Comparison of ENCODE assay signal across 10 mouse cellular contexts in genomic region chr4:46814954-46815353, GRCm38 (mm10).
DNase-seq lines count a peak whose midpoint lies in the region; ATAC-seq and TF ChIP-seq lines count a peak whose summit lies in the region.
"Had no signal": no experiment of that assay in that cellular context is flagged by ENCODE, and none has a peak within 500 bp of the region (broad histone marks: within the 10 kb centered on the region; RNA-seq: fewer than 3 reads in every experiment).

No protein-coding gene starts in this region.

- no peak overlapping the region for H3K4me2 ChIP-seq in hindbrain, postnatal 0 days (ENCODE audit: low read depth, low read length)
- H3K4me2 ChIP-seq: hindbrain, embryonic 13.5 days had no signal

- peak; percentile 34 for TF ChIP-seq CTCF in hindbrain, postnatal 0 days (IDR thresholded peaks at IDR 0.05; ENCODE audit: low read depth)

- no peak overlapping the region for H3K27ac ChIP-seq in hindbrain, postnatal 0 days
- H3K27ac ChIP-seq in hindbrain, embryonic 10.5 days: no peak overlapping the region
- H3K27ac ChIP-seq in midbrain, embryonic 10.5 days (replicated peaks): no peak overlapping the region
- H3K27ac ChIP-seq: hindbrain, embryonic 13.5 days had no signal

- WGBS in hindbrain, postnatal 0 days: 46% methylated on average over 4 of the region's 4 CpGs
- WGBS in hindbrain, embryonic 10.5 days: 73% methylated on average over 4 of the region's 4 CpGs
- WGBS in midbrain, embryonic 10.5 days: 86% methylated on average over 4 of the region's 4 CpGs

- 0 out of 2 replicates have a peak, but pooled peaks cover 8% of the 10 kb centered on the region for H3K36me3 ChIP-seq in hindbrain, postnatal 0 days (ENCODE audit: insufficient read depth, low read length)
- no peaks in the 10 kb centered on the region for H3K36me3 ChIP-seq in hindbrain, embryonic 10.5 days
- H3K36me3 ChIP-seq in midbrain, embryonic 10.5 days: no peaks in the 10 kb centered on the region

- DNase-seq in hindbrain, postnatal 0 days (ENCODE audit: low spot score): peak; percentile 52
- no peak for DNase-seq in hindbrain, embryonic 10.5 days (ENCODE audit: low spot score)
- DNase-seq in right cerebral cortex, adult 18-20 months: peak; percentile 64
- DNase-seq in right cerebral cortex, postnatal 36 days (ENCODE audit: low spot score in 2 of 2): no peak
- peak; percentile 61 to 69 for DNase-seq in cerebellum, adult 18-20 months
- no peak for DNase-seq in embryo, embryonic 11 days
- DNase-seq in midbrain, embryonic 10.5 days (ENCODE audit: low spot score): no peak
- DNase-seq: lung, adult 2 months; thymus, postnatal 14 days had no signal

- no peak overlapping the region for H3K4me3 ChIP-seq in hindbrain, postnatal 0 days (ENCODE audit: low read length)
- H3K4me3 ChIP-seq in hindbrain, embryonic 10.5 days: no peak overlapping the region
- H3K4me3 ChIP-seq in midbrain, embryonic 10.5 days: no peak overlapping the region
- H3K4me3 ChIP-seq: hindbrain, embryonic 13.5 days had no signal

- no peak overlapping the region for H3K9ac ChIP-seq in hindbrain, postnatal 0 days (replicated peaks; ENCODE audit: low read length)
- H3K9ac ChIP-seq: hindbrain, embryonic 13.5 days had no signal

- H3K4me1 ChIP-seq in hindbrain, postnatal 0 days (ENCODE audit: insufficient read depth, low read length): peaks cover 7% of the 10 kb centered on the region; the same call in 1 of the 2 replicates
- H3K4me1 ChIP-seq in hindbrain, embryonic 10.5 days (replicated peaks): peaks cover 17% of the 10 kb centered on the region
- H3K4me1 ChIP-seq in midbrain, embryonic 10.5 days: peaks cover 15% of the 10 kb centered on the region

- peak; percentile 67; the same call in 1 of the 2 replicates for ATAC-seq in hindbrain, postnatal 0 days

- H3K9me3 ChIP-seq in hindbrain, postnatal 0 days (ENCODE audit: low read length): no peaks in the 10 kb centered on the region
- H3K9me3 ChIP-seq in hindbrain, embryonic 10.5 days: no peaks in the 10 kb centered on the region
- no peaks in the 10 kb centered on the region for H3K9me3 ChIP-seq in midbrain, embryonic 10.5 days (replicated peaks)
- H3K9me3 ChIP-seq: hindbrain, embryonic 13.5 days had no signal

- no peaks in the 10 kb centered on the region for H3K27me3 ChIP-seq in hindbrain, postnatal 0 days (ENCODE audit: insufficient read depth, low read length)
- no peaks in the 10 kb centered on the region for H3K27me3 ChIP-seq in hindbrain, embryonic 10.5 days (ENCODE audit: insufficient read depth, poor library complexity, severe bottlenecking)
- no peaks in the 10 kb centered on the region for H3K27me3 ChIP-seq in midbrain, embryonic 10.5 days (ENCODE audit: low read depth, poor library complexity, severe bottlenecking)
- H3K27me3 ChIP-seq: hindbrain, embryonic 13.5 days had no signal

Comparison
In these comparisons a context has a peak if more than half of its experiments do, and no peak if none do; other contexts are left out.
1. DNase-seq: peak in hindbrain, postnatal 0 days (single experiment), right cerebral cortex, adult 18-20 months (single experiment) and cerebellum, adult 18-20 months (2 of 2); none in hindbrain, embryonic 10.5 days (single experiment), right cerebral cortex, postnatal 36 days (0 of 2), embryo, embryonic 11 days (single experiment) and midbrain, embryonic 10.5 days (single experiment).